Mouse (Mus musculus): ENCODE measurements around the gene Tmem138. TPM values are rescaled to one million over a fixed set of nuclear protein-coding genes. Genes with fewer than 3 reads are reported as not detected.

Tmem138 gene
- total RNA-seq (2023), result 1 to 10 TPM; 6.2 to 7.5 TPM

GRCm38 (mm10) chr19:10576690-10577561 is at the start of gene Tmem138, which contains the start of gene Cyb561a3:
TSS of gene Tmem138 (minus strand) at chr19:10577362.
TSS of gene Cyb561a3 (plus strand) at chr19:10577172.

GRCm38 (mm10) chr19:10605293-10605900 is 28.2 kb upstream of the Tmem138 start, which contains the start of the genes Ddb1 and Tkfc:
TSS of gene Ddb1 (plus strand) at chr19:10605327.
TSS of gene Tkfc (minus strand) at chr19:10605654.

GRCm38 (mm10) chr19:10555624-10556510 is 21.3 kb downstream of the Tmem138 start, which contains the start of gene Tmem216:
TSS of gene Tmem216 (minus strand) at chr19:10556238.

GRCm38 (mm10) chr19:10525910-10526309 is 51.3 kb downstream of the Tmem138 start, which contains the start of gene Sdhaf2:
TSS of gene Sdhaf2 (minus strand) at chr19:10526142.

GRCm38 (mm10) chr19:10525106-10525901 is 51.9 kb downstream of the Tmem138 start, which contains the start of gene Cpsf7:
TSS of gene Cpsf7 (plus strand) at chr19:10525266.

Other genes starting within 250 kb of the Tmem138 start
- gene Syt7, start 188.3 kb downstream of the Tmem138 start, total RNA-seq (2023), result not detected
- under 1 TPM in 1 of 2 experiments, not detected in 1; 0.18 TPM for gene Lrrc10b, start 119.9 kb downstream of the Tmem138 start, total RNA-seq (2023)
- 1 to 10 TPM; 1.8 to 2.2 TPM for gene Ppp1r32, start 94.4 kb downstream of the Tmem138 start, total RNA-seq (2023)
- 10 to 100 TPM; 82.7 to 84.5 TPM for gene Cpsf7, start 52.1 kb downstream of the Tmem138 start, total RNA-seq (2023)
- gene Sdhaf2, start 51.2 kb downstream of the Tmem138 start, total RNA-seq (2023), result 10 to 100 TPM; 34.9 to 36.2 TPM
- 10 to 100 TPM; 44.7 to 52.4 TPM for gene Tmem216, start 21.1 kb downstream of the Tmem138 start, total RNA-seq (2023)
- gene Cyb561a3, start 190 bp downstream of the Tmem138 start, total RNA-seq (2023), result 10 to 100 TPM; 43.3 to 48.3 TPM
- 100 to 1,000 TPM in 1 of 2 experiments, 10 to 100 TPM in 1; 92.4 to 102 TPM for gene Ddb1, start 28.0 kb upstream of the Tmem138 start, total RNA-seq (2023)
- 1 to 10 TPM; 5.5 to 7.6 TPM for gene Tkfc, start 28.3 kb upstream of the Tmem138 start, total RNA-seq (2023)
- gene Vwce, start 56.9 kb upstream of the Tmem138 start, total RNA-seq (2023), result under 1 TPM in 1 of 2 experiments, not detected in 1; 0.80 TPM
- not detected for gene Pga5, start 100.7 kb upstream of the Tmem138 start, total RNA-seq (2023)
- gene Vps37c, start 111.4 kb upstream of the Tmem138 start, total RNA-seq (2023), result 10 to 100 TPM; 48.8 to 52.9 TPM
- under 1 TPM in 1 of 2 experiments, not detected in 1; 0.20 TPM for gene Cd5, start 161.6 kb upstream of the Tmem138 start, total RNA-seq (2023)